Mouse (Mus musculus) heart, embryonic 12.5 days (tissue): ENCODE measurements around the gene Sgca. TPM values are rescaled to one million over a fixed set of nuclear protein-coding genes. Genes with fewer than 3 reads are reported as not detected.
A peak's percentile ranks its signal among the peaks of the same experiment; 100 is the strongest.

Experiments
- ATAC-seq: fragments of 200-750 bp; cut with Nextera tagmentation; 2 replicates; pipeline ENCODE4 v1.8.0; 2017; ENCODE audit warnings: moderate TSS enrichment, moderate library complexity; ENCODE audit not compliant: insufficient number of reproducible peaks, low FRiP score
- H3K27ac ChIP-seq: fragments of 300-500 bp; sonication (generic); 2 replicates; pipeline ENCODE4 v1.5.1; 2016; ENCODE audit warnings: mild to moderate bottlenecking, moderate library complexity; ENCODE audit not compliant: poor library complexity, severe bottlenecking
- H3K27me3 ChIP-seq: fragments of 300-500 bp; sonication (generic); replicated peaks from 2 replicates; pipeline ENCODE4 v1.6.1; 2016; ENCODE audit warnings: mild to moderate bottlenecking, moderate library complexity
- H3K36me3 ChIP-seq: fragments of 300-500 bp; sonication (generic); 2 replicates; pipeline ENCODE4 v1.6.1; 2016; ENCODE audit warnings: mild to moderate bottlenecking, moderate library complexity
- H3K4me1 ChIP-seq: fragments of 300-500 bp; sonication (generic); replicated peaks from 2 replicates; pipeline ENCODE4 v1.6.1; 2016; ENCODE audit warnings: mild to moderate bottlenecking
- H3K4me2 ChIP-seq: fragments of 300-500 bp; sonication (generic); 2 replicates; pipeline ENCODE4 v1.6.1; 2016; ENCODE audit warnings: mild to moderate bottlenecking, moderate library complexity
- H3K4me3 ChIP-seq: fragments of 300-500 bp; sonication (generic); 2 replicates; pipeline ENCODE4 v1.5.1; 2016; ENCODE audit warnings: mild to moderate bottlenecking
- H3K9ac ChIP-seq: fragments of 300-500 bp; sonication (generic); 2 replicates; pipeline ENCODE4 v1.6.1; 2016; ENCODE audit warnings: mild to moderate bottlenecking, moderate library complexity
- H3K9me3 ChIP-seq: fragments of 300-500 bp; sonication (generic); replicated peaks from 2 replicates; pipeline ENCODE4 v1.6.1; 2016; ENCODE audit warnings: mild to moderate bottlenecking, moderate library complexity
- WGBS: fragments of 180-500 bp; shearing (Covaris S2); methylation state at CpG from one replicate; pipeline ENCODE4 v1.1.7; 2016; 5-methylcytosine and 5-hydroxymethylcytosine counted together
- polyA plus RNA-seq: library from polyadenylated mRNA; unstranded; fragments of >200 nt; fragmentation: Nextera tagmentation; extraction: Ambion mirVana; gene quantifications from 2 replicates; pipeline ENCODE4 v1.2.1, GENCODE M21; 2016

Sgca gene
- polyA plus RNA-seq, 1 experiment from 2014 or later: 20.6 TPM

DNA sequence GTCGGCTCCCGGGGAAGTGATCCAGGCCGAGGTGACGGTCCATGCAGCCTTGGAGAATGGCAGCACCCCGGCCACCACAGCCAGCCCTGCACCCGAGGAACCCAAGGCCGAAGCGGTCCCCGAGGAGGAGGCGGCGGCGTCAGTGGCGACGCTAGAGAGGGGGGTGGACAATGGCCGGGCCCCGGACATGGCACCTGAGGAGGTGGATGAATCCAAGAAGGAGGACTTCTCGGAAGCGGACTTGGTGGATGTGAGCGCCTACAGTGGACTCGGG lies 16.3 kb upstream of the Sgca start:
- ATAC-seq: no peak
- 1% methylated on average over 20 of the region's 20 CpGs for WGBS

DNA sequence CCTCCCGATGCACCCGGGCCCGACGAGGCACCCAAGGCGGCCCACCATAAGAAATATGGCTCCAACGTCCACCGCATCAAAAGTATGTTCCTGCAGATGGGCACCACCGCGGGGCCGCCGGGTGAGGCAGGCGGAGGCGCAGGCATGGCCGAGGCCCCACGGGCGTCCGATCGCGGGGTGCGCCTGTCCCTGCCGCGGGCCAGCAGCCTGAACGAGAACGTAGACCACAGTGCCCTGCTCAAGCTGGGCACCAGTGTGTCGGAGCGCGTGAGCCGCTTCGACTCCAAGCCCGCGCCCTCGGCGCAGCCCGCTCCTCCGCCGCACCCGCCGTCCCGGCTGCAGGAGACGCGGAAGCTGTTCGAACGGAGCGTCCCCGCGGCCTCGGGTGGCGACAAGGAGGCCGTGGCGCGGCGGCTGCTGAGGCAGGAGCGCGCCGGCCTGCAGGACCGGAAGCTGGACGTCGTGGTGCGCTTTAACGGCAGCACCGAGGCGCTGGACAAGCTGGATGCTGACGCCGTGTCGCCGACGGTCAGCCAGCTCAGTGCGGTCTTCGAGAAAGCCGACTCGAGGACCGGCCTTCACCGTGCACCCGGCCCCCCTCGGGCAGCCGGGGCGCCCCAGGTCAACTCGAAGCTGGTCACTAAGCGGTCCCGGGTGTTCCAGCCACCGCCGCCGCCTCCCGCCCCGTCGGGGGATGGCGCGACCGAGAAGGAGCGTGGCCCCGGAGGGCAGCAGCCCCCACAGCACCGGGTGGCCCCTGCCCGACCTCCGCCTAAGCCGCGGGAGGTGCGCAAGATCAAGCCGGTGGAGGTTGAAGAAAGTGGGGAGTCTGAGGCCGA lies 15.7 kb upstream of the Sgca start:
- H3K4me2 ChIP-seq: peak overlapping the region; percentile 98
- H3K9me3 ChIP-seq: no peaks in the 10 kb centered on the region
- peak overlapping the region; percentile 95 for H3K27ac ChIP-seq
- no peaks in the 10 kb centered on the region for H3K27me3 ChIP-seq
- peak overlapping the region; percentile 95 for H3K4me3 ChIP-seq
- peak overlapping the region; percentile 98 for H3K9ac ChIP-seq
- peaks cover 13% of the 10 kb centered on the region for H3K36me3 ChIP-seq
- under 1% methylated on average over 99 of the region's 99 CpGs for WGBS
- peak; percentile 7; the same call in 1 of the 2 replicates for ATAC-seq
- peaks cover 78% of the 10 kb centered on the region for H3K4me1 ChIP-seq

More for the DNA sequence above, 16.3 kb upstream of the Sgca start:
- Histone ChIP-seq H3K27ac (peak overlapping the region; percentile 95; the same call in 1 of the 2 replicates), H3K9ac (peak overlapping the region; percentile 98), H3K4me3 (peak overlapping the region; percentile 95), H3K36me3 (peaks cover 18% of the 10 kb centered on the region), H3K9me3 (no peaks in the 10 kb centered on the region), H3K4me2 (peak overlapping the region; percentile 98), H3K27me3 (no peaks in the 10 kb centered on the region), H3K4me1 (peaks cover 78% of the 10 kb centered on the region)

GRCm38 (mm10) chr11:94990749-94991577 lies 14.8 kb upstream of the Sgca start, which contains the start of gene Ppp1r9b:
Ppp1r9b (plus strand) TSS chr11:94991035.
- peak within 1 kb of the TSS; percentile 98 for H3K9ac ChIP-seq
- peak within 1 kb of the TSS; percentile 95 for H3K27ac ChIP-seq
- ATAC-seq: peak; percentile 82
- no peaks in the 10 kb centered on the region for H3K9me3 ChIP-seq
- H3K4me3 ChIP-seq: peak within 1 kb of the TSS; percentile 95
- H3K4me2 ChIP-seq: peak within 1 kb of the TSS; percentile 98
- no peaks in the 10 kb centered on the region for H3K27me3 ChIP-seq
- peaks cover 4% of the 10 kb centered on the region; the same call in 1 of the 2 replicates for H3K36me3 ChIP-seq
- peaks cover 76% of the 10 kb centered on the region for H3K4me1 ChIP-seq
- under 1% methylated on average over 55 of the region's 69 CpGs for WGBS

GRCm38 (mm10) chr11:94990102-94990748 lies 14.1 kb upstream of the Sgca start:
- Histone ChIP-seq H3K9ac (peak overlapping the region; percentile 98), H3K27ac (peak overlapping the region; percentile 95), H3K4me1 (peaks cover 71% of the 10 kb centered on the region), H3K4me2 (peak overlapping the region; percentile 98), H3K36me3 (peaks cover 3% of the 10 kb centered on the region; the same call in 1 of the 2 replicates), H3K4me3 (peak overlapping the region; percentile 95), H3K27me3 (no peaks in the 10 kb centered on the region), H3K9me3 (no peaks in the 10 kb centered on the region)
- ATAC-seq: no peak
- WGBS: 48% methylated on average over 6 of the region's 6 CpGs

- Histone ChIP-seq H3K4me1 (peaks cover 70% of the 10 kb centered on the region), H3K4me2 (peak overlapping the region; percentile 98), H3K27ac (peak overlapping the region; percentile 95), H3K27me3 (no peaks in the 10 kb centered on the region), H3K4me3 (peak overlapping the region; percentile 95), H3K9me3 (no peaks in the 10 kb centered on the region), H3K36me3 (no peaks in the 10 kb centered on the region), H3K9ac (peak overlapping the region; percentile 75)
- WGBS: 0% methylated on average over 12 of the region's 12 CpGs
- peak; percentile 73 for ATAC-seq
Observed at GRCm38 (mm10) chr11:94989562-94990017, 13.5 kb upstream of the Sgca start.

GRCm38 (mm10) chr11:94988780-94989561 lies 12.8 kb upstream of the Sgca start:
- H3K36me3 ChIP-seq: no peaks in the 10 kb centered on the region
- H3K27ac ChIP-seq: peak overlapping the region; percentile 95
- peak overlapping the region; percentile 98 for H3K4me2 ChIP-seq
- no peak for ATAC-seq
- H3K9me3 ChIP-seq: no peaks in the 10 kb centered on the region
- WGBS: 20% methylated on average over 10 of the region's 10 CpGs
- no peaks in the 10 kb centered on the region for H3K27me3 ChIP-seq
- H3K4me1 ChIP-seq: peaks cover 64% of the 10 kb centered on the region
- H3K4me3 ChIP-seq: peak overlapping the region; percentile 95
- peak overlapping the region; percentile 75 for H3K9ac ChIP-seq

GRCm38 (mm10) chr11:94987851-94988250 lies 11.7 kb upstream of the Sgca start:
- Histone ChIP-seq H3K4me1 (peaks cover 53% of the 10 kb centered on the region), H3K4me2 (no peak overlapping the region), H3K27me3 (no peaks in the 10 kb centered on the region), H3K27ac (no peak overlapping the region), H3K9me3 (no peaks in the 10 kb centered on the region), H3K36me3 (no peaks in the 10 kb centered on the region), H3K4me3 (no peak overlapping the region), H3K9ac (0 out of 2 replicates have a peak overlapping the region, but pooled peaks have one; percentile 37)
- WGBS: 75% methylated on average over 8 of the region's 8 CpGs
- ATAC-seq: no peak

DNA sequence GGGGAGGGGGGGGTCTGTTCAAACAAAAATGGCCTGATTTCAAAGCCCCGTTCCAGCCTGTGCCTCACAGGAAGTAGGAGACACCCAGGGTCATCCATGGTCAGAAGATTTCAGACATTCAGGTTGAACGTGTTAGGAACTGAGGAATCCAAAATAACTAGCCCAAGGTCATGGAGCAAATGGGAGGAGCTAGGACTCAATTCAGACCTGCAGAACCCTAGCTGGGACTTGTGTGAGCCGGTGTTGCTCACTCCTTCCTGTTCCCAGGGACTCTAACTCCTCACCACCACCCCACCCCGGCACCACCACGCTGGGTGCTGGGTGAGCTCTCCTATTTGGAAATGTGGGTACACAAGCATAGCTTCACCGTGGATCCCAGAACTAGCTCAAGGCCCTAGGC lies 11.2 kb upstream of the Sgca start:
- Histone ChIP-seq H3K9me3 (no peaks in the 10 kb centered on the region), H3K4me3 (no peak overlapping the region), H3K36me3 (no peaks in the 10 kb centered on the region), H3K27me3 (no peaks in the 10 kb centered on the region), H3K27ac (no peak overlapping the region), H3K9ac (no peak overlapping the region), H3K4me2 (no peak overlapping the region), H3K4me1 (peaks cover 48% of the 10 kb centered on the region)
- 57% methylated on average over 6 of the region's 6 CpGs for WGBS
- no peak for ATAC-seq

DNA sequence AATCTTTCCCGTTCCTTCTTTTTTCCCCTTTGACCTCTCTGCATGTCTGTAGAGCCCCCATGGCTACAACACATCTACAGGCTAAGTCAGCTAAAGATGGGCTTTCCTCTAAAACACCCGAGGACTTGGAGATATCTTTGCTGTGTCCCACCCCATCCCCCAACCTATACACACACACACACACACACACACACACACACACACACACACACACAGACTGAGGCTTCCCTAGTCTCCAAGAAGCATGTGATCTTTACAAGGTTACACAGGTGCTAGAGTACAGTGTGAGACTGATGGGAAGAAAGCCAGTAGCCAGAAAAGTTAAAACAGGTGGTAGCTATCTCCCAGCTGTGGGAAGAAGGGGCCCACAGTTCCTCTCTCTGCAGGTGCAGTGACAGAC lies 10.3 kb upstream of the Sgca start:
- Histone ChIP-seq H3K27ac (no peak overlapping the region), H3K36me3 (no peaks in the 10 kb centered on the region), H3K4me1 (peaks cover 45% of the 10 kb centered on the region), H3K27me3 (no peaks in the 10 kb centered on the region), H3K4me2 (no peak overlapping the region), H3K9me3 (no peaks in the 10 kb centered on the region), H3K4me3 (no peak overlapping the region), H3K9ac (no peak overlapping the region)
- no peak for ATAC-seq
- WGBS: 64% methylated on average over 2 of the region's 2 CpGs

DNA sequence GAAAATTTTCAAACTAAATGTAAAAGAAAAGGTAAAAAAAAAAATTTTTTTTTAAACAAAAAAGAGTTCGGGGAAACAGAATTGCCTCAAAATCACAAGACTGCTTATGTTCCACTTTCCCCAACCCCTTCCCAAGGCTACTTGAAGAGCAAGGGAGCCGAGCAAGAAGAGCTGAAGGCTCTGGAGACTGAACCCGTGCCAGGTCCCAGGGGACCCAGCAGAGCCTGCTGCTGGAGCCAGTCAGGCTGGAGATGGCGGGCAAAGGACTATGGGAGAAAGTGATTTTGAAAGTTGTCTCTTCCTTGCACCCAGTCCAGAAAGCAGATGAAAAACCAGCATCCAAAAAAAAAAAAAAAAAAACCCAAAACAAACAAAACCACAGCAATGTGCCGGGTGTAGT lies 9.7 kb upstream of the Sgca start:
- no peak overlapping the region for H3K4me3 ChIP-seq
- H3K4me1 ChIP-seq: peaks cover 45% of the 10 kb centered on the region
- no peaks in the 10 kb centered on the region for H3K27me3 ChIP-seq
- no peaks in the 10 kb centered on the region for H3K36me3 ChIP-seq
- no peak overlapping the region for H3K9ac ChIP-seq
- WGBS: 65% methylated on average over 5 of the region's 5 CpGs
- H3K27ac ChIP-seq: no peak overlapping the region
- H3K4me2 ChIP-seq: no peak overlapping the region
- H3K9me3 ChIP-seq: no peaks in the 10 kb centered on the region
- no peak for ATAC-seq
